Mouse (Mus musculus) left cerebral cortex, postnatal 4 days (tissue): Measurements from ENCODE around the gene Gpank1. TPM values are rescaled to one million over a fixed set of nuclear protein-coding genes. Genes with fewer than 3 reads are reported as not detected.
"Not testable (repeated sequence)": the region's sequence is repeated elsewhere in the genome, so short reads cannot be mapped to it uniquely, and the experiment has no call there.

Source experiments
- DNase-seq: peaks from one replicate; pipeline ENCODE4 v3.0.0-alpha.2; 2022
- intact Hi-C: fragments of 180-260 bp; cut with DNase I; formaldehyde crosslinking; loops from one replicate; pipeline ENCODE4 v1.15.1; 2025
- total RNA-seq, 2 experiments: library from RNA; stranded (reverse); gene quantifications; 2 replicates each; pipeline ENCODE4 v1.2.3; 2021

The Gpank1 gene
- total RNA-seq, 2 experiments from 2014 or later = 10.7 to 12.1 TPM

DNA sequence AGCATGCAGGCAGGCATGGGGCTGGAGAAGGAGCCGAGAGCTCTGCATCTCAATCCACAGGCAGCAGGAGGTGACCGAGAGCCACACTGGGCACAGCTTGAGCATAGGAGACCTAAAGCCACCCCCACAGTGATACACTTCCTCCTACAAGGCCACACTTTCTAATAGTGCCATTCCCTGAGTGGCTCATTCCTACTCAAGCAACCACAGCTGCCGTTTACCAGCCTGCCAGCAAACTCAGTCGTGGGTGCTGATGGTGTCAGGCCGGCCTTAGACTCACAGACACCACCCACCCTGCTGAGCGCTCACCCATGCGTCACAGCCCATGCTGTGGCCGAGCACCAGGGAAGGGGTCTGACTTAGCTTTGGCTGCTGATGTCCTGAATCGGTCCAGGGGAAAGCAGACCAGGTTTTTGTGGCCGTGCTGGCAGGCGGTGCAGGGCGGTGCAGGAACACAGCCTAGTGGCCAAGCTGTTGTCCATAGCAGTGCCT is 24.0 kb upstream of the Gpank1 start:
- intact Hi-C loops = no loop called here
- DNase-seq = peak; percentile 61

DNA sequence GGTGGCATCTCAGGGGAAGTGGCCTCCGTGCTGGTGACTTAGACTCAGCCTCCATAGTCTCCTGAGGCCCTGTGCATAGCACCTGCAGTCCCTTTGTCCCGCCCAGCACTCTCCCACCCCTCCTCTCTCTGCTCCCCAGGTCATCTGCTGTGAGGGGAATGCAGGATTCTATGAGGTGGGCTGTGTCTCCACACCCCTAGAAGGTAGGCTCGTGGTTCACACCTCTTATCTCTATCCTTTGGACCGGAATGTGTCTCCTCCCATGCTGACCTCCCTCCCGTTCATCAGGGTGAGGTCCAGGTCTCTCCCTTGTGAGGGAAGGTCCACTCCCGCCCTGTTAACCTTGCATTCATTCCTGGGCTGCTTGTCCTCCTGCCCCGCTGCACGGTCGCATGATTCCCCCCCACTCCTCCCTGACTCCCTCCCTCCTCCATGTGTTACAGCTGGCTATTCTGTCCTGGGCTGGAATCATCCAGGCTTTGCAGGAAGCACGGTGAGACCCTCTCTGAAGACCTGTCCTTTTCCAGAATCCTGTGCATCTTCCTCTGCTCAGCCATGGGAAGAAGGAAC is 21.0 kb upstream of the Gpank1 start:
- no peak for DNase-seq
- intact Hi-C loops = no loop called here

DNA sequence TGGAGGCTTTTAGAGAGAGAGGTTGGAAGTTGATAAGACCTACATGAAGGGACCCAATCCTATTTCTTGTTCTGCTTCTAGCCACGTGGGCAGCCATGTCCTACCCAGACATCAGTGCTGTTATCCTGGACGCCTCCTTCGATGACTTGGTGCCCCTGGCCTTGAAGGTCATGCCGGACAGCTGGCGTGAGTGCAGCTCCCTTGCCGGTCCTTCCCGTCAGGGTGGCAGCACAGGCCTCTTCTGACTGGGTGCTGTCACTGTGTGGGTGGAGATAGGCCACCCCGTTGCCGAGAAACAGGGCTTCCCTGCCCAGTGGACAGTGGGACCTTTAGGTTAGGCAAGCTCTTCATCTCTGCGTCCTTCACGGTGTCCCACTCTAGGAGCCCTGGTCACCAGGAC is 20.1 kb upstream of the Gpank1 start:
- intact Hi-C loops = no loop called here
- DNase-seq = no peak

DNA sequence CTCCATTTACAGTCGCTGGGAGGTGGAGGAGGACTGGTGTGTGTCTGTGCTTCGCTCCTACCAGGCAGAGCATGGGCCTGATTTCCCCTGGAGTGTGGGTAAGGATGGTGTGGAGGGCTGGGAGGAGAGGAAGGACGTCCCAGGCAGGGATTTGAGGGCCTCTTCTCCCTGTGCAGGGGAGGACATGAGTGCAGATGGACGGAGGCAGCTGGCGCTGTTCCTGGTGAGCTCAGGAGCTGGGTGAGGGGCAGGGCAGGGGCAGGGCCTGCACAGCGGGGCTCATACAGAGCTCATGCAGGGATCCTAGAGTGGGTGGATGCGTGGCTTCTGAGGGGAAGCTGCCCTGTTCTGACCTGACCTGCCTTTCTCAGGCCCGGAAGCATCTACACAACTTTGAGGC is 19.0 kb upstream of the Gpank1 start:
- no peak for DNase-seq
- intact Hi-C loops = no loop called here

DNA sequence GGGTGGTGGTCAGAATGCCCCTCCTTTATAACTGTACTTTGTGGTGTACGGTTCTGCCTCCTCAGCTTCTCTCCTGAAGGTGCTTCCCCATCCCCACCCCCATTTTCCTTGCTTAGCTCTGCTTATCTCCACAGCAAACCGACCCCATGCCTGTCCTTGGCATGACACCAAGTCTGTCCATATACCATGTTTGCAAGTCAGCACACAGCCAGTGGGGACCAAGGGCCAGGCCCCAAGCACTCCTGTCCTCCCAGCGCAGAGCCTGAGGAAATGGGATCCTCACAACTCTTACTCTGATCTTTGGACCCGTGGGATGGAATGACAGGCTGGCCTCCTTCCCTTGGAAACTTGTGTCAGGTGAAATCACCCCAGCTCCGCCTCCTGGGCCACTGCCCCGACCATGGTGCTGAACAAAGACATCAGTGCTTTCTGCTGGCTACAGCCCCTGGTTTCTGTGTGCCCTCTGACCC is 18.0 kb upstream of the Gpank1 start:
- DNase-seq = no peak
- intact Hi-C loops = no loop called here

DNA sequence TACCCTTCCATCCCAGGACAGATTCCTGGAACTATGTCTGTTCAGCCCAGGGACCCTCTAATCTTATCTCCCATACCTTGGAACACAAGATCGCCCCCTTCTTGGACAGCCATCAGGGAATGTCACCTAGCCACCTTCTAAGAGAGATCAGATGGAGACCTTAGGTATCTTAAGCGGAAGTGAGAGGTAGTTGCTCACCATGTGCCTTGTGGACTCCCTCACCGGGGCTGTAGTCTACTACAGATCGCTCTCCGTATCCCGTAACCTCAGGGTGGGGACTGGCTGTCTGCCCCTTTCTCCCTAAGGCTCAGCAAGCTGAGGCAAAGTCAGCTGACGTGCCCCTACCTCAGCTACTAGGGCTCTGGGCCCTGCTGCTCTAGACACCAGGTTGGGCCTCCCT is 17.2 kb upstream of the Gpank1 start:
- intact Hi-C loops = no loop called here
- no peak for DNase-seq

DNA sequence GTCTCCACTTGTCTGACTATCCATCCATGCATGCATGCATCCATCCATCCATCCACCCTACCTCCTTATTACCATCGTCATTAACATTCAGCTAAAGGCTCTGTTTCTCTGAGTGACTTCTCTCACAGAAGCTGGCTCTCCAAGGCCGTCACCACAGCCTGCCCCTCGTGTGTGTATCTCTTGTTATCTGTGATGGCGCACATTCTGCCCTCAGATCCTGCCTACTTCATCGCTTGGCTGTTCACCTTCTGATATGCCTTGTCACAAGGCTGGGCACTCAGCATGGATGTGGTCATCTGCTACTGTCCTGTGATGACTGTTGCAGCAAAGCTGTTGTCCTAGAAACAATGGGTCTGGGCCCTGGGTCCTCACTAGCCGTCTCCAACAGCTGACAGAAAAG is 16.5 kb upstream of the Gpank1 start:
- intact Hi-C loops = no loop called here

DNA sequence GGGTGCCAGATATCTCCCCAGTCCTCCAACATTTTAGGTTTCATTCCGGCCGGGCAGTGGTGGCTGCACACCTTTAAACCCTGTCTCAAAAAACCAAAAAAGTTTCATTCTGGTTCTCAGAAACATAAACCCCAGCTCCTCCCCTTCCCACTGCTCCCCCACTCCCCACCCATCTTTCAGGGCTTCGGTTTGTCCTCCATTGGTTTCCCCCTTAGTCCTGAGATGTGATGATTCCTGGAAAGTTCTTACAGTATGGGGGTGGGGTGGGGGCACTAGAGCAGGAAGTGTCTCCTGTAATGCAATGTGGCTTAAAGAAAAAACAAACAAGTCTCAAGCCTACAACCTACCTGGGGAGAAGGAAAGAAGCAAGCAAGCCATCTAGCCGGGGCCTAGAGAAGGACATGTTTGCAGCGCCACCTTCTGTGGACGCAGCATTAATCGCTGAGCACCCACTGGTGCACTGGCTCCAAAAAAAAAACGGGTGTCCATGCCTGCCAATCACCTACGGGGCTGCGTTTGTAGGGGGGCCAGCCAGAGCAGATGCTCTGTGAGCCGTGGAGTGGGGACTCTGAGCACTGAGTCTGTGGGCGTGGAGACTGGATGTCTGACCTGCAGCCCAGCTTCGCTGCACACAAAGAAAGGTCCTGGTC is 15.4 kb upstream of the Gpank1 start:
- intact Hi-C loops = no loop called here
- peak; percentile 71 for DNase-seq

More for the DNA sequence above, 16.5 kb upstream of the Gpank1 start:
- DNase-seq = no peak

DNA sequence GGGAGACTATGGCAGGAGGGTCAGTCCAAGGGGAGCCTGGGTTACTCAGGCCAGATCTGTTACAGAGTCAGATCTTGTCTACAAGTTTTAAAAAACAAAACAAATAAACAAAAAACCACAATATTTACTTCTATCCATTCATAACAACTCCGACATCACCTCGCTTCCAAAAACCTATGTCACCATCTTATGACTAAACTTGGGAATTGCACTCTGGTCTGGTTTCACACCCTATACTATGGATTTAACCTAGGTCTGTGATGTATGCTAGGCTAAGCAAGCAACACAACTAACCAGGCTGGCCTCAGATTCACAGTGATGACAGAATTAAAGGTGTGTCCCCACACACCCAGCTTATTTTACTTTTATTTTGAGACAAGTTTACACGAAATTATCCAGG is 14.7 kb upstream of the Gpank1 start:
- intact Hi-C loops = no loop called here
- no peak for DNase-seq

DNA sequence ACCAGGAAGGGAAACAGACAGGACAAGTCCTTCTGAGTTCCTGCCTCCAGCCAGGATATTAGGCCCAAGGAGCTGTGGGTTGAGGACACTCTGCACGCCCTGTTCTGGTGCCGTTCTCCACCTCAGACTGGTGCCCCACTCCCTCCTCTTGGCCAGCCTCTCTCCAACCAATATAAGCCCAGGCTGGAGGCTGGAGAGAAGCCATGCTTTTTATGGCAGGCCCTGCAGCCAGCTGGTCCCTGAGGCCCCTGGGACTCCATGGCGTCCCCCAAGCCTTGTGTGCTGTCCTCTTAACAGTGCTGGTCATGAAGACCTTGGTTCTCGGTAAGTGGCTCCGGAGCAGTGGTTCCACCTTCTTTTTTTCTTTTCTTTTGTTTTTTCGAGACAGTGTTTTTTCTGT is 13.2 kb upstream of the Gpank1 start, which contains the start of gene Ly6g5c:
Ly6g5c (plus strand) TSS at position 183 of the 400 bp plus-strand sequence.
- intact Hi-C loops = no loop called here
- peak; percentile 70 for DNase-seq

DNA sequence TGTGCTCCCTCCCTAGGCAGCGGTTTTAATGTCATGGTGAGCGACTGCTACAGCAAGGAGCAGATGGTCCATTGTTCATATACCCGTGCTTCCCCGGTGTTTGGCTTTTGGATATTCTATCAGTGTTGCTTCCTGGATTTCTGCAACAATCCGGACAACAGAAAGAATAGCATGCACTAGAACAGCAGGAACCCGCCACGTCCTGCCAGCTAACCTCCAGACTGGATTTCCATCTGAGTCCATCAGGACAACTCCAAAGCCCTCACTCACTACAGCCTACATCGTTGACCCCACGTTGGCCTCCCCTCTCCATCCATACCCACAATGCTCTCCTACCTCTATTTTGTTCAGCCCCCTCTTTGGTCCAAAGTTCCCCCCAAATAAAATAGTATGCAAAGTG is 9.5 kb upstream of the Gpank1 start:
- intact Hi-C loops = loop anchor here (5.0 kb wide), 1 partner anchor 99 kb away; no protein-coding TSS in a partner anchor
- DNase-seq = no peak

DNA sequence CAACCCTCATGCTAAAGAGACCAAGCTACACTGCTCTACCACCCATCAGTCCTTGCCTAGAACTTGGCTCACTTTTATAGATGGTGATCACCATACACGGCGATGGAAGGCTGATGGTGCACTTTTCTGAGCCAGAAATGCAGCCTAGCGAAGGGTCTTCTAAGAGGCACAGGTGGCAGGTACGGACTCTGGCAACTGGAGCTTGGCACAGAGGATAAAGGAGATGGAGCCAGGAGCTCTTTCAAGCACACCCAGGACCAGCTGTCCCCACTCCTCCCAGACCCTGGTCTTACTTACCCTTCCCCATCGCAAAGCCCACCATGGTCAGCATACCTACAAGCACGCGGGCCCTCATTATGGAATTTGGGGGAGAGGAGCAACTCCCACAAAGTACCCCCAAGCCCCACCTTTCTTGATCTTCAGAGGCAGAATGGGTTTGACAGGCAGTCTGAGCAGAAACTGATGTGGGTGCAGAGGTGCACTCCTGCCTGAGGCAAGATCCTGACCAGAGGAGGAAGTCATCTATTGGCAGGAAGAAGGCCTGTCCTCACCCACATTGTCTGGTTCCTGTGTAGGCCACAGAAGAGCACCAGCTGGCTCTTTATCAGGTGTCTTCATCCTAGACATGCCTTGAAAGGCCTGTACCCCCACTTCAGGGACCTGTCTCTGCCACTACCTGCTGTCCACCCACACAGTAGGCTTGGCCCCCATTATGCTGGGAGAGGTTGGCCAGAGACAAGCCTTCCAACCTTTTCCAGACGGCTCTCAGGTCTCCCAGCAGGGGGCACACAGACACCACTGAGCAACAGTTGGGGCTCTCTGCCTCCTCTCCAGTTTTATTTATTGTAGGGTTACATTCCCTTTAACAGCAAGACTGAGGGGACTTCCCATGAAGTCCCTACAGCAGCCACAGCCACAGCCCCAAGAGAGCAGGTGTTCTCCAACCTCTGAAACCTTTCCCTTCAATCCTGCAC is 5.9 kb upstream of the Gpank1 start, which contains the start of gene Ly6g5b:
Ly6g5b (minus strand) TSS at position 383 of the 974 bp plus-strand sequence.
- intact Hi-C loops = no loop called here
- DNase-seq = no peak

DNA sequence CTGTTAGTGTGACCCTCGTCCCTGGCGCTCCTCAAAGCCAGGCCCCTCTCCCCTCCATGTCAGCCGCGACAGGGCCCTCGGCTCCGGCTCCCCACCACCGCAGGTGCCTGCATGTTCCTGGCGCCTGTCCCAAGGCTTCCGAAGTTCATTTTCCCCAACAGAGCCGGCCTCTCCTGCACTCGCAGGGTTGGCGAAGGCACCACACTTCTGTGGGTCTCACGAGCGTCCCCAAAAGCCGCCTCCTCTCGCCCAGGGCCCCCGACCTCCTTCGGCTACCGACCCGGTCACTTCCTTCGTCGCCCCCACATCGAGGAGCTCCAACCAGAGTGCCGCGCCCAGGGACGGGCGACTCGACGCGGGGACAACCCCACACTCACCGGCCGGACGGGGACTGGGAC is 511 bp upstream of the Gpank1 start:
- intact Hi-C loops = no loop called here
- peak; percentile 47 for DNase-seq

DNA sequence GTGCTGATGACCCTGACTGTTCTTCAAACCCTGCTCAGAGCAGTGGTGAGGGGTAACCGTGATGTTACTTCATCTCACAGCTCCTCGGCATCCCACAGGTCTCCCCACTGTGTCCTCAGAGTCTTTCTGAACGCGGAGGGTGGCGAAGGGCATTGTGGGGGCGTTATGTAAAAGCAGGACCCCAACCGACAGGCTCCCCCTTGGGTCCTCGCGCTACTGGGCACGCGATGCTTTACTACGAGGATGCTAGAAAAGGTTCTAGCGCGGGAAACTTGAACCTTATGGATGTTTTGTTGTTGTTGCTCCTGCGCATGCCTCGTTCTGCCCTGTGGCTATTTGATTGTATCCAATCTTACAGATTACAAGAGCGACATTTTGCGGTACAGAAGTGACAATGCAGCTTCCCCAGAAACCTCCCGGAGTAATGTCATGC is 632 bp downstream of the Gpank1 start, which contains the start of gene Csnk2b:
Csnk2b (minus strand) TSS at position 183 of the 433 bp plus-strand sequence.
- intact Hi-C loops = no loop called here
- DNase-seq = peak; percentile 68

DNA sequence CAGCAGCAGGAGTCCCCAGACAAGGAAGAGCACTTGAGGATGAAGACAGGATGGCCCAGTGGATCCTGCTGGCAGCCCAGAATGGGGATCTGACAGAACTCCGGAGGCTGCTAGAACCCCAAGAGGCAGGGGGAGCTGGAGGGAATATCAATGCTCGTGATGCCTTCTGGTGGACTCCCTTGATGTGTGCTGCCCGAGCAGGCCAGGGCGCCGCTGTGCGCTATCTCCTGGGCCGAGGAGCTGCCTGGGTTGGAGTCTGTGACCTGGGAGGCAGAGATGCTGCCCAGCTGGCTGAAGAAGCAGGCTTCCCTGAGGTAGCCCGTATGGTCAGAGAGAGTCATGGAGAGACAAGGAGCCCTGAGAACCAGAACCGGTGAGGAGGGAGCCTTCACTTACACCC is 2.0 kb downstream of the Gpank1 start:
- intact Hi-C loops, DNase-seq: not testable (repeated sequence)

DNA sequence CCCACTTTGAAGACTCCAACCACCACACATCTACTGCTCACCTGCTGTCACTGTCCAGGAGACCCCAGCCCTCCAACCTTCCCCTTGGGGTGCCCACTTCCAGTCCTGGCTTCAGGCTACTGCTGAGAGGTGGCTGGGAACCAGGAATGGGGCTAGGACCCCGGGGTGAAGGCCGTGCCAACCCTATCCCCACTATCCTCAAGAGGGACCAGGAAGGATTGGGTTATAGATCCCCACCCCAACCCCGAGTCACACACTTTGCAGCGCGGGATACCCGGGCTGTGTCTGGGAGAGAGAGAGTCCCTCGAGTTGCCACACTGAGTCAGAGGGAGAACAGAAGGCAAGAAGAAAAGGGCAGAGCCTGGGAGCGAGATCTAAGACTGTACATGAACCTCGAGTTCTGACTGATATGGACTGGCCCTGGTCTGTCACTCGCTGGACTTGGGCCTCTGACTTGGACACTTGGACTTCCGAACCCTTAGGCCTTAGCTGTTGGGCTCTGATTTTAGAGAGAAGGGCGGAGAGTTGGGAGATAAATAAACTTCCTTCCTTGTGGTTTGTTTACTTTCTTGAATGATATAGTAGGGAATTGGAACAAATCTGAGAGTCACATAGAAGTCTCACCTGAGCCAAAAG is 3.1 kb downstream of the Gpank1 start:
- DNase-seq, intact Hi-C loops: not testable (repeated sequence)

DNA sequence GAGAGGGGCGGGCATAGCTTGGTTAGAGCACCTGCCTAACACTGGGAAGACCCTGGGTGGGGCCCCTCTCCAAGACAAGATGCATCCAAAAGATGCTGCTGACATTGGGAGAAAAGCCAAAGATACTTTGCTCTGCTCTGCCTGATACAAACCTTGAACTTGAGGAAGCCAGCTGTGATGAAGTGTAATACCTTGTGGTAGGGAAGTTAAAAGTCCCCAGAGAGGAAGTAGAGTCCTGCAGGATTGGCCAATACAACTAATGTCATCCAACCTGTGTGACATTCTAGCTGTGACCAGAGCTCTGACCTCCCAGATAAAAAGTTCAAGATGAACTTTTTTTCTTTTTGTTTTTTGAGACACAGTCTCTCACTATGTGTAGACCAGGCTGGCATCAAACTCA is 3.8 kb downstream of the Gpank1 start:
- DNase-seq = no peak

DNA sequence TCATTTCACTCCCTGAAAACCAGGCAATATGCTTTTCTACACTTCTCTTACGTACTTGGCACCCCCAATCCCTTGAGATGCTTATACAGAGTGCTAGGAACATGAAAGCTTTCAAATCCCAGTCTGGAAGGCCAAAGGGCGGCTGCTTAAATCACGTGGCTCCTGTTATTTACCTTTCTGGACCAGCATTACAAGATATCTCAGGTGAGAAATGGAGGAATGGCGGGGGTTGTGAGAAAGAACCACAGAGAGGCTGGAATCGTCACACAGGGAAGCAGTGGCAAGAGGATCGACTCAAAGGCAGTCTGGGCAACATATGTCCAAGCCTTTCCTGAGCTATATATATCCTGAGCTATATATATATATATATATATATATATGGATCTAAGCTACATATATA is 4.3 kb downstream of the Gpank1 start:
- no peak for DNase-seq
- intact Hi-C loops = no loop called here

More for the DNA sequence above, 3.8 kb downstream of the Gpank1 start:
- intact Hi-C loops = no loop called here

DNA sequence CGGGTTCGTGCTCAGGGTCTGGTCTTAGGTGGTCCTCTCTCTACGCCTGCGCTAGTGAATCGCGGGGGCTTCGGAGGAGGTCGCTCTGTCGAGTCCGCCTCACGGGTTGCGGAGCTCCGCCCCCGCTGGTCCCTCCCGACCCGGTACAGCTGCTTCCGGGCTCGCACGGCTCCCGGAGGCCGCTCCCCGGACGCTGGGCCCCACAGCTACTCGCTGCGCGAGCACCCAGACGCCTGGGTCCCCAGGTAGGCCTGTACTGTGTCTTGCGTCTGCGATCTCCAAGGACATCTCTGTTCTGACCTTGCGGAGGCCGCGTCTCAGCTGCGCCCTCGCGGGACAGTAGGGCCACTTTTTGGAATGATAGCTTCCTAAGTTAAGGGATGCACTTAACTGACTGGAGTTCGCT is 5.0 kb downstream of the Gpank1 start, which contains the start of gene D17H6S53E:
D17H6S53E (plus strand) TSS at position 168 of the 406 bp plus-strand sequence.
- intact Hi-C loops = no loop called here
- peak; percentile 65 for DNase-seq

DNA sequence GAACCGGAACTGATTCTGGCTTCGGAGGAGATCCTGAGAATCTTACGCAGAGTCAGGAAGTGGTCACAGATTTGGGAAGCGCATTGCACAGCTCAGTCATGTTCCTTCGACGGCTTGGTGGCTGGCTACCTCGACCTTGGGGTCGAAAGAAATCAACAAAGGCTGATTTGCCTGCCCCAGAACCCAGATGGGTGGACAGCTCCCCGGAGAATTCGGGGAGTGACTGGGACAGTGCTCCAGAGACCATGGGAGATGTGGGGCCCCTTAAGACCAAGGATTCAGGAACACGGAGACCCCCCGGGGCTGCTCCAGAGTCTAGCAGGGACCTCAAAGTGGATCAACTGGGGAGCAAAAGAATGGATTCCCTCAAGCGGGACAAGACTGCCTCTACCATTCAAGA is 5.8 kb downstream of the Gpank1 start:
- DNase-seq = no peak
- intact Hi-C loops = no loop called here
